Mouse (Mus musculus) C2C12 (cell line): Measurements from ENCODE around the gene B130006D01Rik. TPM values are rescaled to one million over a fixed set of nuclear protein-coding genes. Genes with fewer than 3 reads are reported as not detected.

Experiments used
- H3K27me3 ChIP-seq: one replicate; pipeline ENCODE4 v1.6.1; 2011; ENCODE audit not compliant: control insufficient read depth, insufficient read depth, insufficient read length
- H3K36me3 ChIP-seq: one replicate; pipeline ENCODE4 v1.6.1; 2011; ENCODE audit not compliant: control insufficient read depth, insufficient read depth
- H3K4me3 ChIP-seq: one replicate; pipeline ENCODE4 v1.5.1; 2011; ENCODE audit warnings: mild to moderate bottlenecking, control low read depth; ENCODE audit not compliant: poor library complexity, insufficient read depth, severe bottlenecking
- H3K79me2 ChIP-seq: one replicate; pipeline ENCODE4 v1.6.1; 2011; ENCODE audit not compliant: control insufficient read depth, insufficient read depth
- H3K79me3 ChIP-seq: one replicate; pipeline ENCODE4 v1.6.1; 2011; ENCODE audit warnings: low read depth, control low read depth
- H3ac ChIP-seq: one replicate; pipeline ENCODE3; 2011; ENCODE audit warnings: low read depth; ENCODE audit not compliant: control insufficient read depth, insufficient read length
- CEBPB ChIP-seq: IDR thresholded peaks from one replicate; pipeline ENCODE4 v1.6.1; 2011; ENCODE audit warnings: low read depth, mild to moderate bottlenecking, control low read depth, moderate library complexity
- CTCF ChIP-seq: IDR thresholded peaks from one replicate; pipeline ENCODE4 v1.5.1; 2011; ENCODE audit not compliant: control insufficient read depth, insufficient read depth, insufficient read length
- FOSL1 ChIP-seq: IDR thresholded peaks from one replicate; pipeline ENCODE4 v1.8.0; 2011; ENCODE audit warnings: mild to moderate bottlenecking, low read length; ENCODE audit not compliant: poor library complexity, insufficient read depth, severe bottlenecking
- MAX ChIP-seq: IDR thresholded peaks from one replicate; pipeline ENCODE4 v1.6.1; 2011; ENCODE audit warnings: mild to moderate bottlenecking, control low read depth
- MYOD1 ChIP-seq: IDR thresholded peaks from one replicate; pipeline ENCODE4 v1.6.1; 2011; ENCODE audit warnings: low read depth; ENCODE audit not compliant: control insufficient read depth, insufficient read length
- MYOG ChIP-seq: IDR thresholded peaks from one replicate; pipeline ENCODE4 v1.6.1; 2011; ENCODE audit not compliant: control insufficient read depth, insufficient read length; ENCODE audit errors: extremely low read depth
- USF1 ChIP-seq: IDR thresholded peaks from one replicate; pipeline ENCODE4 v1.6.1; 2011; ENCODE audit warnings: low read depth, mild to moderate bottlenecking, control low read depth, moderate library complexity
- polyA plus RNA-seq: library from polyadenylated mRNA; unstranded; fragments of >200 nt; fragmentation: generic; extraction: Trizol; gene quantifications from one replicate; pipeline ENCODE4 v1.2.1, GENCODE M21; 2012; ENCODE audit warnings: missing spikeins

The B130006D01Rik gene
- polyA plus RNA-seq, 1 experiment, result 0.02 TPM

GRCm38 (mm10) chr11:95714411-95714810 lies 9.0 kb upstream of the B130006D01Rik start:
- no peak overlapping the region for H3ac ChIP-seq
- TF ChIP-seq CTCF (no peak), CEBPB (no peak), MAX (no peak), MYOG (no peak), MYOD1 (no peak), USF1 (no peak), FOSL1 (no peak)
- H3K4me3 ChIP-seq, result no peak overlapping the region
- peaks cover 11% of the 10 kb centered on the region for H3K79me3 ChIP-seq
- no peaks in the 10 kb centered on the region for H3K36me3 ChIP-seq
- peaks cover 36% of the 10 kb centered on the region for H3K79me2 ChIP-seq
- peaks cover 4% of the 10 kb centered on the region for H3K27me3 ChIP-seq

- TF ChIP-seq MYOD1, result no peak
- no peak for TF ChIP-seq MAX
- TF ChIP-seq FOSL1, result no peak
- TF ChIP-seq USF1, result no peak
- TF ChIP-seq MYOG, result no peak
- no peak for TF ChIP-seq CTCF
- no peak for TF ChIP-seq CEBPB
- Histone ChIP-seq H3K36me3 (no peaks in the 10 kb centered on the region), H3ac (no peak overlapping the region), H3K79me2 (peaks cover 36% of the 10 kb centered on the region), H3K4me3 (no peak overlapping the region), H3K79me3 (peaks cover 17% of the 10 kb centered on the region), H3K27me3 (no peaks in the 10 kb centered on the region)
Observed at GRCm38 (mm10) chr11:95716136-95716535, 7.3 kb upstream of the B130006D01Rik start.

GRCm38 (mm10) chr11:95719356-95719755 lies 4.0 kb upstream of the B130006D01Rik start:
- peaks cover 36% of the 10 kb centered on the region for H3K79me2 ChIP-seq
- TF ChIP-seq MYOD1 (no peak), CTCF (no peak), MAX (no peak), CEBPB (no peak), FOSL1 (no peak), MYOG (no peak), USF1 (no peak)
- H3K4me3 ChIP-seq, result no peak overlapping the region
- H3ac ChIP-seq, result no peak overlapping the region
- H3K27me3 ChIP-seq, result no peaks in the 10 kb centered on the region
- no peaks in the 10 kb centered on the region for H3K36me3 ChIP-seq
- peaks cover 14% of the 10 kb centered on the region for H3K79me3 ChIP-seq

- no peaks in the 10 kb centered on the region for H3K27me3 ChIP-seq
- no peaks in the 10 kb centered on the region for H3K36me3 ChIP-seq
- peaks cover 8% of the 10 kb centered on the region for H3K79me3 ChIP-seq
- TF ChIP-seq MYOG (no peak), CEBPB (no peak), MAX (no peak), USF1 (no peak), MYOD1 (no peak), CTCF (no peak), FOSL1 (no peak)
- peaks cover 17% of the 10 kb centered on the region for H3K79me2 ChIP-seq
- no peak overlapping the region for H3ac ChIP-seq
- H3K4me3 ChIP-seq, result no peak overlapping the region
Observed at GRCm38 (mm10) chr11:95724466-95724865, 1.1 kb downstream of the B130006D01Rik start.

GRCm38 (mm10) chr11:95726156-95726555 lies 2.8 kb downstream of the B130006D01Rik start:
- Histone ChIP-seq H3K79me2 (peaks cover 17% of the 10 kb centered on the region), H3K79me3 (peaks cover 3% of the 10 kb centered on the region), H3ac (no peak overlapping the region), H3K4me3 (no peak overlapping the region), H3K27me3 (no peaks in the 10 kb centered on the region), H3K36me3 (no peaks in the 10 kb centered on the region)
- TF ChIP-seq FOSL1 (no peak), MYOD1 (no peak), MAX (no peak), MYOG (no peak), USF1 (no peak), CTCF (no peak), CEBPB (no peak)

GRCm38 (mm10) chr11:95727947-95728346 lies 4.6 kb downstream of the B130006D01Rik start:
- no peaks in the 10 kb centered on the region for H3K27me3 ChIP-seq
- peaks cover 3% of the 10 kb centered on the region for H3K79me3 ChIP-seq
- H3K79me2 ChIP-seq, result peaks cover 17% of the 10 kb centered on the region
- H3ac ChIP-seq, result no peak overlapping the region
- H3K4me3 ChIP-seq, result no peak overlapping the region
- TF ChIP-seq FOSL1 (no peak), USF1 (no peak), CEBPB (no peak), MAX (no peak), MYOG (no peak), CTCF (no peak), MYOD1 (no peak)
- H3K36me3 ChIP-seq, result no peaks in the 10 kb centered on the region
